Mouse (Mus musculus) testis, postnatal 10 days (tissue): ENCODE measurements around the gene Sf3a2.

ENCODE experiments used
- DNase-seq: peaks from one replicate; pipeline ENCODE4 v3.0.0; 2021; ENCODE audit warnings: low spot score

Sf3a2 gene

DNA sequence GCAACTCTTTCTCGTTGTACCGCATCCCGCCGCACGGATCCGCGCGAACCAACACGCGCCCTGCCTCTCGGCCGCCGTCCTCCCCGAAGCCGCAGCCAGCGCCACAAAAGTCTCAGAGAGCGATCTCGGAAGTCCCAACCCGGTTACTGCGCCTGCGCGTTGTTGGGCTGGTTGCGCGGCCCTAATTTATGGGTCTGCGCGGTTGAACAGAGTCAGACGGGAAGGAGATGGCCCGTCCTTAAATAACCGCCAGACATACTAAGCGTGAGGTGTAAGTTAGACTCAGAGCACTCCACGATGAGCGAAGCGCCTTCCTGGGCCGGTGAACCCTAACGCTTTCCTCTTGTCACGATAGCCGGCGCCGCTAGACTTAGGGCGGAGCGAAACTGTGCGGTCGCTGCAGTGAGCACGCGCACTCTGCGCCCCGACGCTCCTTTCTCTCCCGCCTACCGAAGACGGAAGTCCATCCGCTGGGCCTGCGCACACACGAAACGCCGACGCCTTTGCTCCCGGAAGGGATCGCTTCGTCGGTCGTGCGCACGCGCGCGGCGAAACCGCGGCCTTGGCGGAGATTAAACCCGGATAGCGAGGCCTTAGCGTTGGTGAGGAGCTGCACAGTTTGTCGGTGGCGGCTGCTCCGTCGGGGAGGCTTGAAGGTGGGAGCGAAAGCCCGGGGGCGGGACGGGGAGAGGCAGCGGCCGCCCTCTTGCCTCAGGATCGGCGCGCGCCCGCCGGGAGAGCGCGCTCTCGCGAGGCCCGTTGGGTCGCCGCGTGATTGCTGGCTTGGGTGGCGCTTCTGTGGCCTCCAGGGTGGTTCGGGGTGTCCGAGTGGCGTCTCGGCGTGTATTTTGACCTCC is at the start of gene Sf3a2, which contains the start of gene Plekhj1:
Sf3a2 (plus strand) TSS at position 49 of the 857 bp plus-strand sequence.
Plekhj1 (minus strand) TSS at position 477 of the 857 bp plus-strand sequence.
- DNase-seq: peak; percentile 97

DNA sequence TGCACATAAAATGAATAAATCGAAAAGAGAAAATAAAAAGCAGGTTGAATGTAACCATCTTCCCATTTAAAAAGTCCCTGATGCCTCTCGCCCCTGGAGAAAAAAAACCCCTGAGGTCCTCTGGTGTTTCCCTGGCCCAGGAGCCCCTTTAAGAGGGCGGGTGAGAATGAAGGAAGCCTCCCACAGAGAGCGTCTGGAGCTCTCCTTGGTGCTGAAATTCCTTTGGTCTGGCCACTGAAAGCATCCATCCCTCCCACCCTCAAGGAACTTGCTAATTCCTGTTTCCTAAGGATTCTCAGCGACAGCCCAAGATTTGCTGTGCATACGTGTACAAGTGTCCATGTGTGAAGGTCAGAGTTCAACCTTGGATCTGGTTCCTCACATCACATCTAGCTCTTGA is 49.4 kb upstream of the Sf3a2 start:
- peak; percentile 79 for DNase-seq

DNA sequence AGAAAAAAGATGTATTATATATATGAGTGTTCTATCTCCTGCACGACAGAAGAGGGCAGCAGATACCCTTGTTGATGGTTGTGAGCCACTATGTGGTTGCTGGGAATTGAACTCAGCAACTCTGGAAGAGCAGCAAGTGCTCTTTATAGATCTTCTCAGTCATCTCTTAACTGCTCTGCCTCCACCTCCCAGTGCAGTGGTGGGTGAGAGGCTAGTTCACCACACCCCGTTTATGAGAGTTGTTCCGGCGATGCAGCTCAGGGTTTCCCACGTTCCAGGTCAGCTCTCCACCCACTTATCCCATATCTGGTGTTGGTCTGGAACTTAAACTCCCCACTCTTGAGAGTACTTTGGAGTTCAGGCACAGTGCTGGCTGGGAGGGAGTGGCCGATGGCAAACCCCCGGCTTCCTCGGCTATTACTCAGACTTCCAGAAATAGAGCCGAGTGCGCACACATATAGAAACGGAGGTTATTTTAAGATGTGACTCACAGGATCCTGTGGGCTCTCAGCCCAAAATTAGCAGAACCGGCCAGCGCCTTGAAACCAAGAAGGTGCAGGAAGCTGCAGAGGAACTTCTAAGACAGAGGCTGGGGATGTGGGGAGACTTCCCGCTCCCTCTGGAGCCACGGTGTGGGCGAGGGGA is 46.7 kb upstream of the Sf3a2 start:
- no peak for DNase-seq

DNA sequence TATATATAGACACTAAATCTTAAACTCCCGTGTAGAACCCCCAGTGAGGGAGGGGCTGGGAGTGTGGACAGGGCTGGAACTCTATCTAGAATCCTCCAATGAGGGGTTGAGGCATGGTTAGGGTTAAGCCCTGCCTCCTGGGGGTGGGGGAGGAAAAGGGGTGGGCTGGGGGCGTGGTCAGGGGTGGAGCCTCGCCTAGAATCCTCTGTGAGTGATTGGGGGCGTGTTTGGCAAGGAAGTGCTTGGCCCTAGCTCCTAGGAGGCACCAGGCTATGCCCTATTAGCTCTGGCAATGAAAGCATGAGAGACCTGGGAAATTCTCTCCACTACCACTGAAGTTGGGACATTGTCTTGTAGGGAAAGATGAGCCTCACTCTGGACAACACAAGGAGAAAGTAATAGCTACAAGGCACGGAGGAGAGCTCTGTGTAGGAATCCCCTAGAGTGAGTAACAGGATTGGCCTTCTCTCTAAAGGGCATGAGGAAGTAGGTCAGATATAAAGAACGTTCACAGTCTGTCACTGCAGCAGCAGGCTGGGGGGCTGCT is 45.8 kb upstream of the Sf3a2 start:
- DNase-seq: peak; percentile 93

DNA sequence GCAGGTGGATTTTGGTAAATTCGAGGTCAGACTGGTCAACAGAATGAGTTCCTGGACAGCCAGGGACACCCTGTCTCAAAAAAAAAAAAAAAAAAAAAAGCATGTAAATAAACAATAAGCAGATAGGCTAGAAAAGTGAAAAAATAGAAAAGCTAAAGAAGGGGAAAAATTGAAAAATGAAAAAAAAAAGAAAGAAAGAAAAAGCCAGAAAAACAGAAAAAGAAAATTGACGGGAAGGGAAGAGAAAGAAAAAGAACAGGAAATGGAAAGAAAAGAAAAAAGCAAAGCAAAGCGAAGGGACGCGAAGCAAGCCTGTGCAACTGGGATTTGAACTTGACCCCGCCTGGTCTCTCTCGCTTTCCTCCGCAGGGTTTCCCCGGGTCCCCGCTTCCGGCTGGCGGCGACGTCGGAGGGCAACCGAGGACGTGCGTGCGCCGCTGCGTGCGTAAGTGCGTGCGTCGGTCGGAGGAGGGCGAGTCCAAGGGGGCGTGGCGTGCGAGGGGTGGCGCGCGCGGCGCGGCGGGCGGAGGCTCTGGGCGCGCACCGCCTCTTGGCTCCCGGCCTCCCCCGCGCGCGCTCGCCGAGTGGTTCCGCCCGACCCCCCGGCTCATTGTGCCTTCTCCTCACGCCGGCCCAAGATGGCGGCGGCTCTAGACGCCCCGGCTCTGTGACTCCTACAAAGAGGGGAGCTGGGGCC is 43.3 kb upstream of the Sf3a2 start, which contains the start of gene Dot1l:
Dot1l (plus strand) TSS at position 613 of the 697 bp plus-strand sequence.
- peak; percentile 99 for DNase-seq

DNA sequence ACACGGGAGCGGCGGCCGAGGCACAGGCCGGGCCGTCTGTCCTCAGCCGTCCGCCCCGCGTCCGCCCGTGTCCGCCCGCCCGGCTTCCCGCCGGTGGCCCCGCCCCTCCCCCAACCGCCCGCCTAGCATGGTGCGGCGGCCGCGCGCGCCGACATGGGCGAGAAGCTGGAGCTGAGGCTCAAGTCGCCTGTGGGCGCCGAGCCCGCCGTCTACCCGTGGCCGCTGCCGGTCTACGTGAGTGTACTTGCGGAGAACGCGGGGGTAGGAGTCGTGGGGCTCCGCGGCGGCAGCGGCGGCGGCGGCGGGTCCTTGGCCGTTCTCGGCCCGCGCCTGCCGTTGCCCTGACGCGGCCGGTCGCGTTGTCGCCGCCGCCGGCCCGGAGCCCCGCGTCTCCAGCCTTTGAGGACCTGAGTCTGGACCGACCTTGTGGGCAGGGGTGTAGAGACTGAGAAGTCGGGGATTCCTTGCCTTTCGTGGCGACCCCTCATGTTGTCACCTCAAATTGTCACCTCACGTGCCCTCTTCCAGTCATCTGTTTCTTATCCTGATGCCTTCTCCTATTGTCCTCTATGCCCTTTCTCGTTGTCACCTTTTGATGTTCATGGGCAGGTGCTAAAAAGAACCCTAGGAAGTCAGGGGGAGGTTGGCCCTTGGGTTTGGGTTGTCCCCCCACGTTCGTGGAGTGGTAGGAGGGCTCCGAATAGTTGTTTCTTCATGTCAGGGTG is 42.5 kb upstream of the Sf3a2 start:
- DNase-seq: no peak

DNA sequence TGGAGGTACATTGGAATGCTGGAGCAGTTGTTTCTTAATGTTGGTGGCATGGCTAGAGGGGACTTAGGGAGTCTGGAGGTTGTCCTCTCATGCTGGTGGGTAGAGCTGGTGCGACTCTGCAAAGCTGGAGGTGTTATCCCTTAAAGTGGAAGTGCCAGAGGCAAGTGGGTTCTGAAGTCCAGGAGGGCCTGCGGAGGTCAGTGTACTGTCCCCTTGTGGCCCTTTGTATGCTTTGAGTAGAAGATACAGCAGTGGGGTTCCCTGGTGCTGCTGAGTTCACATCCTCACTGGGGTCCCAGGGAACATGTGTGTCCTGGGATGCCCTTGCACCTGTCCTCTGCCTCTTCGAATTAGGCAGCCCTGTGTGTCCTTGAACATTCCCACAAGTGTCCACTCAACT is 41.9 kb upstream of the Sf3a2 start:
- no peak for DNase-seq

DNA sequence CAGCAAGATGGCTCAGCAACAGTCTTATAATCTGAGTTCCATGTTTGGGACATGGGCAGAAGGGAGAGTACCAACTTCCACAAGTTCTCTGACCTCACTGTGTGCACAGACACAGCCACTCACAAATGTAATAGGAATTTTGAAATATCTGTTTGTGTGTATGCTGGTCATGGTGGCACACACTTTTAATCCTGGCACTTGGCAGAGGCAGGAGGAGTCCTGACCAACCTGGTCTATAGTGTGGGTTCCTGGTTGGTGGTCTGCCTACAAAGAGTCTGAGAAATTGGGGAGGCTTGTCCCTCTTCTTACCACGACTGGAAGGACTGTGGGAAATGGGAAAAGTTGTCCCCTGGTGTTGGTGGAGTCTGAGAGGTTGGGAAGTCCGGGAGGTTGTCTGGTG is 41.5 kb upstream of the Sf3a2 start:
- DNase-seq: no peak

DNA sequence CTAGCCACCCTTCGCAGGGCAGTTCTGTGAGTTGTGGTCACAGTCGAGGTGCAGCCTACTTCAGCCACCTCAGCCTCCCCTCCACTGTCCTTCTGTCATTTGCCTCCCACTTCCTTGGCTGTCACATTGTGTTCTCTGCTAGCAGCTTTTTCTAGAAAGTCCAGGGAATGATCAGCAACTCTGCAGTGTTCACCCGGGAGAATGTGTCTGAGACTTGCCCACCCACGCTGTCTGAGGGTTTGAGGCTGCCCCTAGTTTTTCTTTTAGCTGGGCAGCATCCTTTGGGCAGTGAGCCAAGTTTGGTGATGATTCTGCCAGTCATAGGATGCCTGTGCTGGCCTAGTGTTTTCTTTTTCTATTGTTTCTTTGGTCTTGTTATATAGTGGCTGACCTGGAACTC is 41.0 kb upstream of the Sf3a2 start:
- peak; percentile 63 for DNase-seq

DNA sequence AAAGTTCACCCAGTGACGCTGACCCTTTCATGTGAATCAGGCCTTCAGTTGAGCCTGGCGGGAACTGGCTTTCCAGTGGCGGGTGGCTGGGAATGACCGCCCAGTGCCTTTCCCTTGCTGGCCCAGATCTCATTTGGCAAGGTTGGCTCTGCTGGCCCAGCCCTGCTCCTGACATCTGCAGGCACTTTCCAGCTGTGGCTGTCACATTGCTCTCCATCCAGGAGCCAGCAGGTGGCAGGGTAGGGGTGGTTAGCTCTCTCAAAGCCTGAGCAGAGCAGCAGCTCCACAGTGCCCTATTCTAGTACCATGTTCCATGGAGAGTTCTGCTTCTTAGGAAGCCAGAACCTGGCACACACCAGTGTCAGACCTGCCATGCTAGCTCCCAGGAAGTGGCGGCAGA is 40.3 kb upstream of the Sf3a2 start:
- peak; percentile 79 for DNase-seq

DNA sequence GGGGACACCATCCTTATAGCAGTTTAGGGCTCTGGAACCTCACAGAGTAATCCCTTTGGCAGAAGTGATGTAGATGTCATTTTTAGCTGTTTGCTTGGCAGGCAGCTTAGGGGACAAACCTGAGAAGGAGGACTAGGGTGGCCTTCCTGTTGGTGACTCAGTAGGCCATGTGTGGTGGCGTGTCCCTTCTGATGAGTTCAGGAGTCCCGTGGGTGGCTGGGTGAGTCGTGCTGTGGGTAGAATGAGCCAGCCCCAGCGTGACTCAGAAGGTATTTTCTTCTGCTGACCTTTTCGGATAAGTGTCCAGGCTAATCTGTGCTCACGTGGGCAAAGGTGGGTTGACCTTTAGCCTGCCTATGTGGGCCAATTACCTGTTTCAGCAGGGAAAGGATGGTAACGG is 39.3 kb upstream of the Sf3a2 start:
- no peak for DNase-seq

DNA sequence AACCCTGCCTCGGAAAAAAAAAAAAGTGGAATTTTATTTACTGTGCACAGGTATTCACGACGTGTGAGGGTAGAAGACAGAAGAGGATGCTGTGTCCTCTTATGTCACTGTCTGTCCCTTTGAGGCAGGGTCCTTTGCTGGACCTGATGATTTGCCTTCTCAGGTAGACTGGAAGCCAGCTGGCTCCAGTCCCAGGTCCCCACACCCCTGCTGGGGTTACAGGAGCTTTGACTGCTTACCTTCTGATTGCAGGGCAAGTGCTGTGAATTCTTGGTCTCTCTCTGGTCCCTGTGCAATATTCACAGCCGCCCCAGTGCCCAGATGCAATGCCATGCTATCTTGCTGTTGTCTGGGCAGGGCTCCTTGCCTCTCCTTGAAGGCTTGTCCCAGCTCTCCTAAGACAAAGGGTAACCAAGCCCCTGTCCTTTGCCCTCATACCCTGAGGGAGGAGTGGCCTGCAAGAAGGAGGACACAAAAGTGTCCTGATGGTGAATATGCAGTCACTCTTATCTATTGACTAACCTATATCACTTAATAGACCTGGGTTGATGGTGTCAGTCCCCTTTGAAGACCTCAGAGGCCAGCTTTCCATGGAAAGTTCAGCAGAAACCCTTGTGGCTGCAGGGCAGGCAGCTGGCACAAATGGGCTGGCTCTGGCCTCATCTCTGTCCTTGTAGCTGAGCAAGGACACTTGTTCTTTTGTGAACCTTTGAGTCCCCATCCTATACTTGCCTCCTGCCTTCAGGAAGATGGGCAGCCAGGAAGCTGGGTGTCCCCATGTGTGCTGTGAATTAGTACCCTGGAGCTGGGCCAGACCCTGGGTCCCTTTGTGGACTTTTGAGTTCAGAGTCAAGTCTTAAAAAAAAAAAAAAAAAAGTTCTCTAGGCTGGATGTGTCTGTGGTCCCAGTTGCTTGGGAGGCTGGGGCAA is 37.1 kb upstream of the Sf3a2 start:
- no peak for DNase-seq

DNA sequence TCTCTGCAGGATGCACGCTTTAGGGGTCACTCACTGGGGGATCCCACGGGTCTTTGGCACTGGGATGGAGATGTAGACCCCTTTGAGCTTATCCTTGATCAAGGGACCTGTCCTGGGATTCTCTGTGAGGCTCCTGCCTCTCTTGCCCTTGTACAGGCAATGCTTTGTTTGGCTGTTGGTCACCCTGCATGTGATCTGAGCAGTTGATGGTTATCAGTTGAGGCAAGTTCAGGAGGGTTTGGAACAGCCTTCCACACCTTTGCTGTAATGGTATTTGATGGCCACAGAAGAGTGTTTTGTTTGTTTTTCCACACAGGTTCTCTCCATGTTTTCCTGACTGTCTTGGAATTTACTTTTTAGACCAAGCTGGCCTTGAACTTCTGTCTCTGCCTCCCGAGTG is 36.2 kb upstream of the Sf3a2 start:
- DNase-seq: no peak

DNA sequence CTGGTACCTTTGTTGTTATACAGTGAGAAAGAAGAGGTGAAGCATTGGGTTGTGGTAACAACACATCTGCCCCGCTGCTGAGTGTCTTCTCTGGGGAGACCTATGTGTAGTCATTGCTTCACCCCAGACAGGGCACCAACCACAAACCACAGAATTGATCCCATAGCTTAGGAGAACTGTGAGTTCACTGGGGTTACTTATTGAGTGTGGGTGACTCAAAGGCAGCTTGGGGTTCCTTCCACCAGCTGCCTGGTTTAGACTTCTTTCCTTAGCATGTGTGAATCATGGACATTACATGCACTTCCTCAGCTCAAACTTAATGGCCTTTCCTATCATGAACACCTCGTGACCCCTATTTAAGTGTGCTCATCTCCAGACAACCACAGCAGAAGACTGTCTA is 34.5 kb upstream of the Sf3a2 start:
- no peak for DNase-seq

DNA sequence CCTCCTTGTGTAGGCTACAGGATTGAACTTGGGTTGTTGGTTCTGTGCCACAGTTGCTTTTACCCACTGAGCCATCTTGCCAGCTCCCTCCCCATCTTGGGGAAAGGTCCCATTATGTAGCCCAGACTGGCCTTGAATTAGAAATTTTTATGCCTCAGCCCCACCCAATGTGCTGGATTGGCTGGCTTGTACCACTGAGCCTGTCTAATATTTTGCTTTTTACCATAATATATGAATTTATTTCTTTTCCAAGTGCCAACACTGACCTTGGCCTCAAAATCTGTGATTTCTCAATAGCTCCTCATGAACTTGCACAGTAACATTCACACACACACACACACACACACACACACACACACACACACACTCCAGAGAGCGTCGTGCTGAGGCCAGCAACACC is 32.3 kb upstream of the Sf3a2 start:
- no peak for DNase-seq

DNA sequence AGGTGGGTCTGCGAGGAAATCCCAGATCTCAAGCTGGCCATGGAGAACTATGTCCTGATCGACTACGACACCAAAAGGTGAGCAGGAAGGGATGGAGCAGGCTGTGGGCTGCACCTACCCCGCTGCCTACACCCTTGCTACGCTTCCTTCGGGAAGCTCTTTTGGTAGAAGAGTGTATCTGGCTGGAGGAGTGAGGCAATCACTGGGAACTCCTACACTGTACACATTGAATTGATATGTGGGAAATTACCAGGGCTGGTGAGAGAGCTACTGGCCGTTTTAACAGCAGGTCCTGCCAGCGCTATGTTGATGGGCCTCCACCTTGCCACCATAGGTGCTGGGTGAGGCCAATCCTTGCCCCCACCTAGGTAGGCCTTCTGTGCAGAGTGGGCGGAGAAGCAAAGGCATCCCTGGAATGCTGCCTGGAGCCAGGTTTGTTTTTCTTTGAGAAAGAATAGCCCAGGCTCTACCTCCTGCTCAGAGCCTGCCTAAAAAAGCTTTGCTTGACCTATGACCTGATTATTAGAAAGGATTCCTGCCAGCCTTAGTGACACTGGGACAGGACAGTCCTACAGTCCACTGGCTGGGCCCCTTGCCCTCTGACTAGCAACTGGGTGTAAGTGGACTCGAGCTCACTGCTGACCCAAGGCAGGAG is 31.7 kb upstream of the Sf3a2 start:
- DNase-seq: no peak

DNA sequence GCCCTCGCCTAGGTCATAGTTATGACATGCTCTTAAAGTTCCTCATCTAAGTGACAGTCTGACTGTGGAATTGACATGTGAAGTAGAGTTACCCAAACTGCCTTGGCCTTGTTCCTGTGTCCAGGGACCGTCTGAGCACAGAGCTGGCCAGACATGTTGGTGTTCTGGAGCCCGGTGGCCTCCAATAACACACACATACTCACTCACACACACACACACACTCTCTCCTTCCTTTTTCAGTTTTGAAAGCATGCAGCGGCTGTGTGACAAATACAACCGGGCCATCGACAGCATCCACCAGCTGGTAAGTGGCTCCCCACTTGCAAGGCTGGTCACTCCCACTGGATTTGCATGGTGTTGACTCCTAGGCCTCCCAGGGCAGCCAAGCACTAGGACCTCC is 29.6 kb upstream of the Sf3a2 start:
- DNase-seq: no peak

DNA sequence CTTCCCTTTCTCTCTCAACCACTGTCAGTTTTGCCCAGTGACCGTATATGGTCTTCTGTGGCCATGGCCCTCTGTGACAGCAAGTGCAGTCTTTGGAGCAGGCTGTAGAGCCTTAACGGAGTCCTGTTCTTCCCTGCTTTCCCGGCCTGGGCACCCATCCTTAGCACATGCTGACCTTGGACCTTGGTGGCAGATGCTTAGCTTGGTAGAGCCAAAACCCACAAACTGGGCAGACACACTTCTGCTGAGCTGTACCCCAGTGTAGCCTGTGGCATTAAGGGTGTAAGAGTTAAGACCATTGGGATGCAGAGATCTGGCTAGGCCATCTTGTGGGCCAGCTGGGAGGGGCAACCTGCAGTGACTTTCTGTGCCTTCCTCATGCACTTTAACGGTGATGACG is 24.2 kb upstream of the Sf3a2 start:
- no peak for DNase-seq

DNA sequence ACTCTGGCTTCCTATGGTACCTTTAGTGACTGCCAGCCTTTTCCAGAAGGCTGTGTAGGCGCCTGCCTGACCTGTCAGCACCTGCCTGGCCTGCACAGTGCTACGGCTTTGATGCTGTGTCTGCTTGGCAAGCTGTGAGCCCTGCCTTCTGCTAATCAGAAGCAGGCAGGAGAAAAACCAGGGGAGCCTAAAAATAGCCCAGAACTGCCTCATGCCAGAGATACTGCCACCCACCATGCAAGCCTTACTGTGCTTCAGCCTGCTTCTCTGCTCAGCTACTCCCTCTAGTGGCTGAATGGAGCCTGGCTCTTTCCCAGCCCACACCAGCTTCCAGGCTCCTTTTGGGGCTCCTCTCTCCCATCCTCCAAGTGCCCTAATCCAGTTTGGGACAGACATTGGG is 23.4 kb upstream of the Sf3a2 start:
- DNase-seq: peak; percentile 87

DNA sequence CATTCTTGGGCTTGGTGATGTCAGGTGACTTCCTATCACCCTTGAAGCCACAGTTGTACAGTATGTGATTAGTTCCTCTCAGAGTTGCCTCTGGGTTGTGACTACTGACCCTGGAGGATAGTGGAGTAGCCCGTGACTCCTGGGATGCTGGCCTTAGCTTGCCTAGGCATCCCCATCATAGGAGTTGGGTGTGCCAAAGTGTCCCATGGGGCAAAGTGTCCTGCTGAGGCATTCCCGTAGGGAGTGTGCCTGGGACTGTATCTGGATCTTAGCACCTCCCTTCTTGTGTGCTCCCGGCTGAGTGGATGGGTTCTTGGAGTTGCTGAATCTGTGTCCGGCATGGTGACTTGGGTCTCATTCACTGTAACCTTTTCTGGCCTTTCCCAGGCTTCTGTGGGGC is 23.0 kb upstream of the Sf3a2 start:
- DNase-seq: no peak
